Mouse (Mus musculus) testis, adult 2 months (tissue): ENCODE data around the gene Vmn1r80.

Experiments used
- CTCF ChIP-seq: fragments of 200-500 bp; IDR thresholded peaks from 2 replicates; pipeline ENCODE4 v1.5.1; 2012; ENCODE audit warnings: low read depth, mild to moderate bottlenecking, inconsistent platforms, low read length, moderate library complexity; ENCODE audit not compliant: control insufficient read depth, insufficient read depth, insufficient replicate concordance
- POLR2A ChIP-seq: fragments of 200-500 bp; IDR thresholded peaks from 2 replicates; pipeline ENCODE4 v1.6.1; 2012; ENCODE audit warnings: low read depth, mild to moderate bottlenecking, inconsistent platforms, low read length, moderate library complexity; ENCODE audit not compliant: control insufficient read depth

DNA sequence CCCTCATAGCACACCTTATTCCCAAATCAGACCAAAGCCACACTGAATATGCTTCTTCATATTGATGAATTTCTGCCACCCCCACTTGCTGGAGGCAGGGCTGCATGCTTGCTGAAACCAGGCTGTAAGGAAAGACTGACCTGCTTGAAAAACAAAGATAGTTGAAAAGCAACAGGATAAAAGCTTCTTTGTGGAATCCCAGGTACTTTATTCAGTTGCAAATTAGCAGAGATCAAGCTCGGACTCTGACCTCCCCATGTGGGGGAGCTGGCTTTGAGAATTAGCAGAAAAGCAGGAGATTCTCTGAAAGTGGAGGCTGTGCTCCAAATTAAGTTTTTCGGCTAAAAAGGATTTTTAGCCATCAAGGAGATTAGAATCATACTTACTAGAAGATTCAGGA, 15.1 kb downstream of the Vmn1r80 start:
- TF ChIP-seq POLR2A (no peak), CTCF (no peak)
